Mouse (Mus musculus): ENCODE results near the gene Pfkfb2.

The Pfkfb2 gene

DNA sequence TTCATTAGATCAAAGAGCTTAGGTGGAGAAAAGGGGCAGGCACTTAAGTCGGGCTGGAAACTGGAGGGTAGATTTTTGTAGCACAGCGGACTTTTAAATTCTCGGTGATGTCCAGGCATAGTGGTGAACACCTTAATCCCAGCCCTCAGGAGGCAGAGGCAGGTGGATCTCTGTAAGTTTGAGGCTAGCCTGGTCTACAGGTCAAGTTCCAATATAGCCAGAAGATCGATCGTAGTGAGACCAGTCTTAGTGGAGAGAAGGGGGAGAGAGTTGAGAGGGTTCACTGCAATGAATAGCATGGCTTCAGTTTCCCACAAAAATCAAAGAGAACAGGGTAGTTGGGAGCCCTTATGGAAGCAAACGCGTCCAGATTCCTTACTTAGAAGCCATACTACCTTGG is 8.9 kb upstream of the Pfkfb2 start:
- no peak for DNase-seq (ENCODE audit: low read depth)

DNA sequence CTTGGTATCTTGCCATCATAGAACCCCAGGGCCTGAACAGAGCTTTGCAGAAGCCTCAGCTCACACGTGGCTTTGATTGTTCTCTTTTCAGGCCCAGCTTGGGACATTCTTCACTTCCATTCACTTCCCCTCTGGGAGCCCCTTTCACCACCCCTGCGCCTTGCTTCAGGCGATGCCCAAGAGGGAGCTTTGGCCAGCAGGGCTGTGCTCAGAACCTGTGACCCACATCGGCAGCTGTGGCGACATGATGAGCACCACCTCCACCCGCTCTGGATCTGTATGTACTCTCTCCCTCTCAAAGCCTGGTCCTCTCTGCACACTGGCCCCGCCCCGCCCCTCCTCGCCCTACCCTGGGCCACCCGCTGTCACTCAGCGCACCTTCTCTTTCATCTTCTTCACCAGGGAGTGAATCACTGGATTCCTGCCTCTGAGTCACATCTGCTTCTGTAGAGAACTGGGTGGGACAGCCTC is 8.4 kb upstream of the Pfkfb2 start:
- no peak for DNase-seq (ENCODE audit: low read depth)

DNA sequence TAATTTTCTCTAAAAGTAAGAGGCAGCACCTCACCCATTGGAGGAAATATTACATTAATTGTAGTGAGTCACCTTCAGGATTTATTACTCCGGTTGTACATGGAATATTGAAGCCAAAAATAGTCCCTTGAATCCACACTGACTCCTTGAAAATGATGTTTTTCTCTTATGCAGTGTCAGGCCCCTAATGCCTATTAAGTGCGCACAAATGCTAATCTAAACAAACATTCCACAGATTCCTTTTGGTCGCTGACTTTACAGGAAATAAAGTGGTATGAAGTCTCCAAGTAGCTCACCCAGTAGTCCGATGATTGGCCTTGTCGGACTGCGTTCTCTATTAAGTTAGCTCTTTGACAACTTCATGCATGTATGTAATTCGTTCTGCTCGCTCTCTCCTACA is 5.8 kb upstream of the Pfkfb2 start:
- no peak for DNase-seq (ENCODE audit: low read depth)

DNA sequence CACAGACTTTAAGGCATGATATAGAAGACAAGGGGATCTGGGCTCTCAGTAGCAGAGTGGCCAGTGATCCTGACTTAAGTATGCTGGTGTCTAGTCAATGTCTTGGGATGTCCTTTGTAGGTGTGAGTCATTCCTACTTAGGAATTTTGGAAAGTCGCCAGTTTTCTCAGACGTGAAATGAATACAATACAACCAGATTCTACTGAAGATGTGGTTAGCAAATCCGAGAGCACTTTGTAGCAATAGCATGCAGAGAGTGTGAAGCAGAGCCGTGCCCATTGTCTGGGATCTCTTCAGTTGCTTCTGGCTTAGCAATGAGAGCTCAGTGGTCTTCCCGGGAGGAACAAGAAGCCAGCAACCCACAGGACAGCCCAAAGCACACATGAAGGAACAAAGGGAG is 5.4 kb upstream of the Pfkfb2 start:
- no peak for DNase-seq (ENCODE audit: low read depth)

DNA sequence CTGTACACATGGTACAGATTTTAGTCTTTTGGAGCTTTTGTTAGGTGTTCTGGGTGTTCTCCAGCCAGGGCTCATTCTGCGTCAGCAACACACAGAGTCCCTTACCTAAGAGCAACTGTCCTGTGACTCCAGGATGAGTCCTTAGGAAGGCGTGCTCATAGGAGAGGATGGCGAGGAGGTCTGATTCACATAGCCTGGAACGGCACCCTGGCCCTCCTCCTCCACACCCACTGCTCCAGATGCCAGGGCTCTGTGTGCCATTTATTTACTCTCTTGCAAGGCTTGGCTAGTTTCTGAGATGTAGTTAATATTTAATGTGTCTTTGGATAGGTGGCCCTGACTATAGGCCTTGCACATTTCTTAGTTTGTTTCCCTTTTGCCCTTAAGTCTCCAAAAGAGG is 4.6 kb upstream of the Pfkfb2 start:
- DNase-seq (ENCODE audit: low read depth), result no peak

DNA sequence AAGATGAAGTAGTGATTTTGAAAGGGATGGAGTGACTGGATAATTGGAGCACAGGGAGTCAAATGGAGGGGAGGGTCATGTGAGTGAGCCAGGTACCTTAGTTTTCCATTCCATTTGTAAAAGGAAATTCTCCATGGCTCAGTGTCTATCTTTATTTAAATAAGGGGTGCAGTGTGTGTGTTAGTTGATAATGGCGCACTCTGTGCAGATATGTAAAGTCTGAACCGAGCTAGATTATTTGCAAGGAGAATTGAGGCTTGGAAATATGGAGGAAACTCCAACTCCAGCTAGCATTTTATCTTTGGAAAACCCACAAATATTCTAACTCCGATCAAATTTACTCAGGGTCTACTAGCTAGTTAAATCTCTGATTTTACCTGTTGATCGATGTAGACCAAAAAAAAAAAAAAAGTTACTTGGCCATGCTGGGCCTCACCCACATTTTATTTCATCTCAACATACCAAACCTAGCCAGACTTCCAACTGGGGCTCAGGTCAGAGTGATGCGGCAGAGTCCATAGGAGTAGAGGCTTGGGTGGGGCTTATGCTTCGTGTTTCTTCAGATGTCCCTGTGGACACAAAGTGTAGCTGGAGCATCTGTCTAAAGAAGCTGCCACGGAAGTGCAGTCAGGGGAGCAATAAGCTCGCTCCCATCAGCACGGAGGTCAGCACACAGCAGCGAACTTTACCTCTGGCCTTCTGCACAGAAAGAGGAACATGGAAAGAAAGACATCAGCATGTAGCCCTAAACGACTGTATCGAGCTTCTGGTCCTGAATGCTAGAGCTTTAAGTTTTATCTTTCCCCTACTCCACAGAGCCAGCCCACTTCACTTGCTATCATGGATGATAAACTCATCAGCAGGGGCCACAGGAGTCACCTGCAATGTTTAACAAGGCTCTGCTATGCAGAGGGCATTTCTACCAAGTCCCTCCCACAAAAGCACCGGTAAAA is 3.9 kb upstream of the Pfkfb2 start:
- no peak for DNase-seq (ENCODE audit: low read depth)

DNA sequence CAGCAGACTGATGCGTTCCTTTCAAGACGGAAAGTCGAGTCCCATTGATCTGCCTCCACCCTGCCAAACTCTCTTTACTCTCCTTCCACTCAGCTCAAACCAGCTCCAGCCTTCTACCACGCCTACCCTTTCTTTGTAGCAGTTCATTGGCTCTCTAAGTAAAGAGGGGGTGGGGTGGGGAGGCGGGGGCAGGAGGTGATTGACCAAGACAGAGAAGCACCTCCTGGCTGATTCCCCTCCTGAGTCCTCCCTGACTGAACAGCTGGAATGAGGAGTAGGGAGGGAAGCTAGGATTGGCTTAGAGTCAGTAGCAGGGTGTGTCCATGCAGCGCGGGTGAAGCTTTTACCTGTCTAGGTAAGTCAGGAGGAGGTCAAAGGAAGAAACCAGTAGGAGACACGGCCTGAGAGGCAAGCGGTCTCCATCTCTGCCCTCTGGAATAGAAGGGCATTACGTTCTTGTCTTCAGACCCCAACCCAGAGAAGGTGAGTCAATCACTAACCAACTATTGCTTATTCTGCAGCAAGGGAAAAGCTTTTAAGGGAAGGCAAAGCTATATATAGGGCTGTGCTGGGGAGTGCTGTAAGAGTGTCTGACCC is 2.8 kb upstream of the Pfkfb2 start, which contains the start of gene AA986860:
TSS of gene AA986860 (plus strand) at position 236 of the 597 bp plus-strand sequence.
- DNase-seq (ENCODE audit: low read depth), result no peak

DNA sequence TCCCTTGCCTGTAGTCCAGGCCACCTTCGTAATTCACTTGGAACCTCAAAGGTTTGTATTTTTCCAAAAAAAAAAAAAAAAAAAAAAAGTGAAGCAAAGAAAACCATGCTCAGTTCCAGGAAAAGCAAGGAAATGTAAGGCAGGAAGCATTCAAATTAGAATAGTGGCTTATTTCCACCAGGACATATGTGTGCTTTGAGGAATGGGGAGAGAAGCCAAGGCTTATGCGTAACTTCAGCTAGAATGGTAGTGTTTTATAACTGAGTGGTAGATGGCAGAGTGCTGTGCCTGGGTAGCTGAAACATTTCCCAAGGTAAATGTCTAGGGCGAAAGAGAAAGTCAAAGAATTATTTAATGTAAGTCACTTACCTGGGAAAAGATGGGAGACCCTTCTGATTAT is 345 bp downstream of the Pfkfb2 start:
- no peak for DNase-seq (ENCODE audit: low read depth)

DNA sequence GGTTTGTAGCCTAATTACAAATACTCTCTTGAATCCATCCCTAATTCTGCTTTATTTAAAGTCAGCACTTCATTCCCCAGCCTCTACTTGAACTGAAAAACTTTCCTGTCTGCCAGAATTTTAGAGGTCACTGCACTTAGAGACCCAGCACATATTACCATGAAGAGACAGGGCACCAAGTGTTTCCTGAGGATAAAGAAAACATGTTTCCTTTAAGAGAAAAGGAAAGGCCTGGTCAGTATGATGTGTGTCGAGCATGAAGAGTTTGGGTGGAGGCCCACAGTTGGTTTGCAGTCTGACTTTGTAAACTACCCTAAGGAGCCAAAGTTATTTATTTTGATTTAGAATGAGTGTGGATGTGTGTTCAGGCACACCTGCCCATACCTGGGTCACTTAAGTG is 983 bp downstream of the Pfkfb2 start:
- no peak for DNase-seq (ENCODE audit: low read depth)

DNA sequence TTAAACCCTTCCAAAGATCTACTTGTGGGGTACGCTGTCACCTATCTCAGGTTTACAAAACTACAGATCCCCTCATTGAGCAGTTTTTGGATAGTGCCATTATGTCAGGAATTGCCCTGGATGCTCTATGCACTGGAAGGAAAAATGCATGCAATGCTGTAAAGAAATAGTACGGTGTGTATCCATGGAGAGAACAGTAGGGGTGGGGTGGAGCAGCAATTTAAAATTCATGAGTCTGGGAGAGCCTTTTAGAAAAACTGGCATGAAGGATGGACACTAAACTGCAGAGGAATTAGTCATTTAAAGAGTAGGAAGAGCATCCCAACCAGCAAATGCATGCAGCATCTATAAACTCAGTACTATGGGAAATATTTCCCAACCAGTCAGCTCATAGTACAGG is 2.7 kb downstream of the Pfkfb2 start:
- no peak for DNase-seq (ENCODE audit: low read depth)

DNA sequence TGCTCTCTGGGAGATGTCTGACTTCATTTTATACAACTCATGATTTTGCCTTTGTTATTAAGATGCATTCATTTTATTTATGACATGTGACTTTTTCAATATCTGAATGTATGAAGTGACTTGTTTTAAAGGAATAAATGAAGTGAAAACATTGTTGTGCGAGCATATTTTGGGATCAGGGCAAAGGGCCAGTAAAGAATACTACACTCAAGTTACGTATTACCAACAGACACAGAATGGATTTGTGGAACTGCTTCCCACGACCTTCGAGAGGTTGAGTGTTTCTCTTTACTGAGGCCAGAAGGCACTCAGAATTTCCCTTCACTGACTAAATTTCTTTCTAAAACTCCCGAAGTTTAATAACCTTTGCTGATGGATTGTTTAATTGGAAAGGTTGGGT is 4.8 kb downstream of the Pfkfb2 start:
- no peak for DNase-seq (ENCODE audit: low read depth)

DNA sequence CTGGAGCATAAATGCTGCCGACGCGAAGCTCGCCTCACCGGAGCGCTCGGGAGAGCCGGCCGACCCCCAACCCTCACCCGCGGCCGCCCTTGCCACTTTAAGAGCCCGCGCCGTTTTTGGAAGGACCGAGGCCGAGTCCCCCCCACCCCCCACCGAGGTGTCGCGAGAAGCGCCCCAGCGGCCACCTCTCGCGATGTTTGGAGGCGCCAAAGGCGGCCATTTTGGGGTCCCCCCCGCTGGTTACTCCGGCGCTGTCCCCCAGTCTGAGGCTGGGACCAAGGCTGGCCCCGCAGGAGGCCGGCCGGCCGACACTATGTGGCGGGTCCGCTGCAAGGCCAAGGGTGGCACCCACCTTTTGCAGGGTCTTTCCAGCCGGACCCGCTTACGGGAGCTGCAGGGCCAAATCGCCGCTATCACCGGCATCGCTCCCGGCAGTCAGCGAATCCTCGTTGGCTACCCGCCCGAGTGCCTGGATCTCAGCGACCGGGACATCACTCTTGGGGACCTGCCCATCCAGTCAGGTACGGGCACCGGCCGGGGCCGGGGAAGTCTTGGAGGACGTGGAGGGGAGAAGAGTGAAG is 11.7 kb downstream of the Pfkfb2 start, which contains the start of gene Yod1:
TSS of gene Yod1 (plus strand) at position 37 of the 581 bp plus-strand sequence.
- peak; percentile 80 for DNase-seq (ENCODE audit: low read depth)

DNA sequence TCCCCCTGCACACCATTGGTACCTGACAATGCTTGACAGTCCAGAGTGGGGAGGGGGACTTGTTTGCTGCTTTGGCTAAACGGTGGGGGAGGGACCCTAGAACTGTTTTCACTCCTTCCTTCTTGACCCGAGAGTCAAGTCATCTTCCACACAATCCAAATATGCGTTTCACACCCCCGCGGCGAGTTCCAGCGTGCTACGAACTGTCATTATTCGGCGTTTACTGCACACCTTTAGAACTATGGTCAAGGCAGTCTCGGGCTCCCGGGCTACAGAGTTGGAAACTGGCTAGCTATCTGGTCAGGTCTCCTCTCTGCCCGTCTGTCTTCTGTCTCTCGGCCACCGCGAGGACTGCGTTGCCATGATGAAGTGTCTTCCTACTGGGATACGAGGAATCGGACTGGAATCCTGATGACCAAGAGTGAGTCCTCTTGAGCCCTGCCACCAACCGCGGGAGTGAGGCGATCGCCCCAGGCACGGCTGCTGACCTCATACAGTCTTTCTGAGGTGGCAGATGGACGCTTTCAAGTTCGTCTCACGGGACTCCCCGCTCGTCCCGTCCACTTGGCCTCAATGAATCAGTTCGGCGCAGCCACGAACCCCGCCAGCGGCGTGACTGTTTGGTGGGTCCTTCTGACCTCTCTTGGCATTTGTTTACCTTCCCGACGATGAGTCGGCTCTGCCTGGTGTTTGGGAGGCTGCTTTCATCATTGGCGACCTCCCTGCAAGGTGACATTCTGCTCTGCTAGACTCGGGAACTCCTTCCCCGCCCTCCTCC is 12.4 kb downstream of the Pfkfb2 start:
- DNase-seq (ENCODE audit: low read depth), result no peak

DNA sequence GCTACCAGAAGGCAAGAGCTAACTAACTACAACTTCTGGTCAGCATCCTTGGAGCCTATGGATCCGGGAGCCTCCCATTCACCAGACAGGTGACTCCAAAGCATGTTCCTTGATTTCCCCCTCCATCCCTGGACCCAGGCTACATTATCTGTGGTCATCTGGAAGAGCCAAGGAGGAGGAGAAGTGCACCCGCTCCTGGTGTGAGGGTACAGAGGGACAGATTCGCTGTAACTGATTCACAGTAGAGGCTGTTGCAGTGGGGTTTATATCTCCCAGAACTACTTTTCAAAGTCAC is 12.9 kb downstream of the Pfkfb2 start:
- DNase-seq (ENCODE audit: low read depth), result no peak

DNA sequence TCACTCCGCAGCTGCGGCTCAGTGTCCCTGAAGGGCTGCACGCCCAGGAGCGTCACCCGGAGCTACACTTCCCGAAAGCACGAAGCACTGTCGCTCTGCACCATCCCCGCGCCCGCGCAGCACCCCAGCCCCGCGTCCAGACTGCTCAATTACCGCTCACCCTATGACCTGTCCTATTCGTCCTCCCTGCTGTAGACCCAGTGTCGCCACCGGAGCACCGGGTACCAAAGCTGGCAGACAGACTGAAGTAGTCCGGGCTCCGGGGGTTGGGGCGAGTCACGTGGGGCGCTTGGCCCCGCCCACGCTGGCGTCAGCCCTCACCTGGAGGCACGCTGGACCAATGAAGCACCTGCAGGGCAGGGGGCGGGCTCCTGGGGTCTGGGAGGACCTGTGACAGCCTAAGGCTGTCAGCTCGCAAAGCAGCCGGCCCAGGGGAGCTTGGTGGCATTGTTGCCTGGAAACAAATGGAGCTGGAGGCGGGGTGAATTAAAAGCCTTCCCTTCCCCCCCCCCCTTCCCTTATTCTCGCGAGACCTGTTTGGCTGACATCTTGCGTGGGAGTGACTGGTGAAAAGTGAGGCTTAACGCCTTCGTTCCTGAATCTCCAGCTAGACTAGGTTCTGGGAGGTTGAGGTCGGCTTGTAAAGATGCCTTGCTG is 13.4 kb downstream of the Pfkfb2 start, which contains the start of gene Gm29427:
TSS of gene Gm29427 (minus strand) at position 239 of the 657 bp plus-strand sequence.
- peak; percentile 75 for DNase-seq (ENCODE audit: low read depth)

DNA sequence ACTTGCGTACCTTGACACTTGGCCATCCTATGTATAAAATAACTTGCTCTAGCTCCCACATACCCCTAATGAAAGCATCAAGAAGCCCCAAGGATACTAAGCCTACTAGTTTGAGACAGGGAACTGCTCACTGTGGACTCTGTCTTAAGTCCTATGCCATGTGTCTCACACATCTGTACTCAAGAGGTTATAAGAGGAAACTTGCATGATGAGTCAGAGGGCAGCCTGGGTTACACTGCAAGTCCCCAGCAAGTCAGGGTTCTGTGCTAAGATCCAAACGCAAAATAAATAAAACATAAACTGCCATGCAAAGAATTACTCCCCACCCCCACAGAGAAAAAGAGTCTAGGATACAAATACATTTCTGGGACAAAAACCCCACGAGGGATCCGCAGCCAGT is 15.0 kb downstream of the Pfkfb2 start:
- DNase-seq (ENCODE audit: low read depth), result no peak

DNA sequence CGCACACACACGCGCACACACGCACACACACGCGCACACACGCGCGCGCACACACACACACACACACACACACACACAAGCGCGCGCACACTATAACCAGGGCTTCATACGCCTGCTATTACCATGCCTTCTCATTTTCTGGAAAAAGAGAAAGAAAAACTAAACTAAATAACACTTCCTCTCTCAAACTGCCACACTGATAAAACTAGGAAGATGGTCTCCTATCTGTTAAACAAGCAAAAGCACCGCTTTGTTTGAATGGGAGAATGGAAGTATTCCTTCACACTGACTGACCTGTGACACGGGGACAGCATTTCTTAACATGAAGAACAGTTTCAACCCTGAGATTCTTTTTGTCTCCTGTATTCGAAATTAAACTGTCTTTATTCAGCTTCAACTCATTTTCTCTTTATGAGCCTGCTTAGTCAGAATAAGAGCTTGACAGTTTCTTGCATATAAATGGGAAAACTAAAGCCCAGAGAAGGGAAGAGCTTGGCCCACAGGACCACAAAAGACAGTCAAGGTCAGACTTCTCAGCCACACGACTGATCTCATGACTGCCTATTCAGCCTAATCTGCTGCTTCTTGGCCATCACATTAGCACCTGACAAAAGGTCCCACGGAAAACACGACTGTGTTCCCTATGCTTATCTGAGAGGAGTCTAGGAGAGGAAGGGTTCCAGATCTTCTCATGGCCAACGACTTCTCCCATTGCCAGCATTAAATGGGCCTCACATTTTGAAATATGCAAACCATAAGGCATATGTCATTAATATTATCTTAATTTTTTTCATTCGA is 18.6 kb downstream of the Pfkfb2 start:
- no peak for DNase-seq (ENCODE audit: low read depth)

DNA sequence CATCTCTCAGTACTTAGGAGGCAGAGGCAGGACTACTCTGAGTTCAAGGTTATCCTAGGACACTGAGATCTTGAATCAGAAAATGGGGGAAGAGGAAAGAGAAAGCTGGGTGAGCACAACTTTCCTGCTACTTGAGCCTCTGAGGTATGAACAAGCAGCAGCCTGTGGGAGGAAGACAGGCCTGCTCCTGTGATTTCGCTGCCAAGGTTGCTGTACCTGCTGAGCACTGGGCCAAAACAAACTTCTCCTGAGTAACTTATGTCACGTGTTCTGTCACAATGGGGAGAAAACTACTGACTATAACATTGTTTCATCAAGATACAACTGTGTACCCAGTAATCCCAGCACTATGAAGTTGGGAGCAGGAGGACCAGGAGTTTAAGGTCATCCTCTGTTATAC is 25.4 kb downstream of the Pfkfb2 start:
- DNase-seq (ENCODE audit: low read depth), result no peak

DNA sequence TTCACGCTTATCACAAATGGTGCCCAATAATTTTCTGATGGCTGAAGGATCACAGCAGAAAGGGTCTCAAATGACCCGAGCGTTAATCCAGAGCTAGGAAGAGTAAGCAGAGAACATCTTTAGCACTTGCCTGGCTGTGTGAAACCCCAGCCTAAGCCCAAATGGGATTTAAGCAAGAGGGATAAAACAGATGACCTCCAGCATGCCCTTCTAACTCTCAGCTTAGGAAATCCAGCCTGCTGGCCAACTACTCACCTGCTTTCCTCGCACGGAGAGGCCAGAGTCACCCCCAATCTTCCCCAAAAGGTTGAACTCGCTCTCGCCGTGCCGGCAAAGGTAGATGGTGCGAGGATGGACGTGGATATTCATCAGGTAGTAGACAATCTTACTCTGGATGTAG is 27.1 kb downstream of the Pfkfb2 start:
- DNase-seq (ENCODE audit: low read depth), result no peak

DNA sequence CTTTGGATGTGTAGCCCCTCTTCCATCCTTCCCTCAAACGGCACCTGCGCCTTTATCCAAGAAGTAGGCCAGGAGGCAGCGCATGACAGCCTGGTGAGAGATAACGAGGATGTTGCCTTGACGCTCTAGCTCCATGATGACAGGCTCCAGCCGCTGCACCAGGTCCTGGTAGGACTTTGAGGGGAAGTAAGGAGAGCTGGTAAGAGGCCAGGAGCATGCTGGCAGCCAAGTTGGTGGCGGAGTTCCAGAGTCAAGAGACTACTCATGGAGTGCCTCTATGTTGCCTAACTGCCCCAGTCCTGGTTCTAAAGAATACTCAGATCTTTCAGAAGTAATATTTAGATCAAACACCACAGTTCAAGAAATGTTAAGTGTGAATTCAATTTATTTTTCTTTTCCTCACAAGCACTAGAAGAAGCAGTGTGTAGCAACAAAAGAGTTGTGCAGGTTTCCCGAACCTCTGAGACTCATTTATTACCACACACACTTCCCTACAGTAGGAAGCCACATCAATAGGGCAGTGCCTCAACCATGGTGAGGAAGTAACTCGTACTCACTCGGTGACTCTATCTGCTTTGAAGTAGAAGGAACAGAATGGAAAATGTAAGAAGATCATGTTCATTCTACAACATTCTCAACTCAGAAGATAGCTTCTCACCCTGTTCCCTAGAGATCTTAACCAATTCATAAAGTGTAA is 29.0 kb downstream of the Pfkfb2 start:
- DNase-seq (ENCODE audit: low read depth), result no peak
